Mouse (Mus musculus) brain, embryonic 14.5 days (tissue): ENCODE measurements around the gene Setmar.

Source experiments
- CTCF ChIP-seq: fragments of 200-500 bp; IDR thresholded peaks from 2 replicates; pipeline ENCODE4 v1.5.1; 2012; ENCODE audit warnings: inconsistent platforms, mild to moderate bottlenecking, moderate library complexity, borderline replicate concordance; ENCODE audit not compliant: insufficient read depth, insufficient read length; ENCODE audit errors: extremely low read depth
- POLR2A ChIP-seq: fragments of 200-500 bp; IDR thresholded peaks from 2 replicates; pipeline ENCODE4 v1.6.1; 2012; ENCODE audit warnings: mild to moderate bottlenecking, inconsistent platforms, borderline replicate concordance; ENCODE audit not compliant: poor library complexity, insufficient read depth, insufficient read length, severe bottlenecking; ENCODE audit errors: extremely low read depth

GRCm38 (mm10) chr6:108095445-108095844 lies 30.6 kb downstream of the Setmar start:
- no peak for TF ChIP-seq CTCF
- TF ChIP-seq POLR2A, result no peak
